20 mouse cellular contexts compared by ENCODE assay signal in the genomic region with DNA sequence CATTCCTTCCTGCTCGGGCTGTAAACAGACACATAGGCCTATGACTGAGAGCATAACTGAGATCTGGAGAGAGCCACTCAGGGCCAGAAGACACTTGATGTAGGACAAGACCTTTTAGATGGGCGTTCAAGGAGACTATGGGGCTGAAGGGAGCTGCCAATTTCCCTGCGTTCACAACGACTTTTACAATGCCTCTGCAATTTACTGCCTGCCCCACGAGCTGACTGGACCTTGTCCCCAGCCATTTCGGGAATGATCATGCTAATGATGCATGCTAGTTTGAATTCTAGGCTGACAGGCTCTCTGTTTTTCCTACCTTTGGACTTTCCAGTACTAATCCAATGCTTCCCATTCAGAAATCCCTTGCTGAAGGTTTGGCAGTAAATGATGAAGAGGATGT. TPM values are rescaled to one million over a fixed set of nuclear protein-coding genes. Genes with fewer than 3 reads are reported as not detected.
DNase-seq lines count a peak whose midpoint lies in the region; ATAC-seq and TF ChIP-seq lines count a peak whose summit lies in the region.
"Had no signal": no experiment of that assay in that cellular context is flagged by ENCODE, and none has a peak within 500 bp of the region (broad histone marks: within the 10 kb centered on the region; RNA-seq: fewer than 3 reads in every experiment).

No protein-coding gene starts in this region.

- no peak for TF ChIP-seq POLR2A in liver, adult 2 months (IDR thresholded peaks at IDR 0.05; ENCODE audit: extremely low read depth, insufficient read depth, low read length)

- no peak for TF ChIP-seq CTCF in liver, adult 2 months (IDR thresholded peaks at IDR 0.05; ENCODE audit: low read depth, low read length)

- H3K9me3 ChIP-seq in liver, embryonic 11.5 days (ENCODE audit: control insufficient read depth, low read length) = no peaks in the 10 kb centered on the region
- no peaks in the 10 kb centered on the region for H3K9me3 ChIP-seq in hindbrain, embryonic 11.5 days (ENCODE audit: control insufficient read depth, low read length)
- H3K9me3 ChIP-seq: heart, embryonic 15.5 days; stomach, embryonic 15.5 days had no signal

- H3K4me3 ChIP-seq in liver, adult 2 months (ENCODE audit: insufficient read depth, low read depth, low read length) = no peak overlapping the region
- H3K4me3 ChIP-seq in liver, embryonic 11.5 days (ENCODE audit: low read depth, low read length) = no peak overlapping the region
- no peak overlapping the region for H3K4me3 ChIP-seq in hindbrain, embryonic 11.5 days (ENCODE audit: low read depth, low read length)
- H3K4me3 ChIP-seq: heart, adult 2 months; heart, embryonic 15.5 days; layer of hippocampus, adult 2 months; stomach, embryonic 15.5 days had no signal

- no peaks in the 10 kb centered on the region for H3K79me2 ChIP-seq in liver, adult 2 months (ENCODE audit: control insufficient read depth, insufficient read depth, low read length)

- H3K27ac ChIP-seq in liver, adult 2 months (replicated peaks; ENCODE audit: insufficient read depth, low read depth, low read length) = peak overlapping the region; percentile 43; the same call in 1 of the 2 replicates
- H3K27ac ChIP-seq in liver, embryonic 11.5 days (ENCODE audit: low read depth, low read length) = no peak overlapping the region
- H3K27ac ChIP-seq in hindbrain, embryonic 11.5 days (ENCODE audit: low read depth, low read length) = no peak overlapping the region
- H3K27ac ChIP-seq: heart, adult 2 months; heart, embryonic 15.5 days; layer of hippocampus, adult 2 months; stomach, embryonic 15.5 days had no signal

- H3K9ac ChIP-seq in liver, adult 2 months (ENCODE audit: low read depth, low read length) = no peak overlapping the region
- H3K9ac ChIP-seq in liver, embryonic 11.5 days (ENCODE audit: low read depth, low read length) = no peak overlapping the region
- H3K9ac ChIP-seq in hindbrain, embryonic 11.5 days (ENCODE audit: low read depth, low read length) = no peak overlapping the region
- H3K9ac ChIP-seq: forebrain, postnatal 0 days; heart, embryonic 15.5 days; stomach, embryonic 15.5 days had no signal

- no peaks in the 10 kb centered on the region for H3K27me3 ChIP-seq in liver, adult 2 months (ENCODE audit: control insufficient read depth, insufficient read depth, low read length)
- no peaks in the 10 kb centered on the region for H3K27me3 ChIP-seq in liver, embryonic 11.5 days (replicated peaks; ENCODE audit: control insufficient read depth, insufficient read depth, low read length)
- H3K27me3 ChIP-seq in hindbrain, embryonic 11.5 days (ENCODE audit: control insufficient read depth, insufficient read depth, low read length) = no peaks in the 10 kb centered on the region
- H3K27me3 ChIP-seq: heart, embryonic 15.5 days; stomach, embryonic 15.5 days had no signal

- DNase-seq in liver, adult 2 months (ENCODE audit: extremely low read depth, low read depth, low spot score) = peak; percentile 82
- no peak for DNase-seq in liver, embryonic 11.5 days (ENCODE audit: low spot score)
- peak; percentile 37 for DNase-seq in R1 (ENCODE audit: low read depth, low spot score)
- DNase-seq in kidney, adult 8-10 months = peak; percentile 65 to 73
- DNase-seq in hindbrain, embryonic 11.5 days (ENCODE audit: low spot score) = no peak
- no peak for DNase-seq in frontal cortex, adult 2 months (ENCODE audit: extremely low spot score in 1 of 2, low spot score in 1 of 2)
- DNase-seq in gastrocnemius, postnatal 4 days (ENCODE audit: low spot score in 2 of 2) = no peak
- DNase-seq: adrenal gland, postnatal 36 days; cerebellum, adult 11-12 months; cerebellum, postnatal 14 days; forebrain, postnatal 0 days; heart, adult 2 months; layer of hippocampus, postnatal 36 days; lung, adult 18-20 months; lung, postnatal 36 days; right cerebral cortex, postnatal 14 days had no signal

- ATAC-seq in liver, embryonic 11.5 days (replicated peaks; ENCODE audit: low FRiP score) = no peak
- ATAC-seq in hindbrain, embryonic 11.5 days (ENCODE audit: low FRiP score) = no peak
- ATAC-seq: forebrain, postnatal 0 days; midbrain, embryonic 16.5 days had no signal

- H3K4me1 ChIP-seq in liver, adult 2 months (ENCODE audit: control insufficient read depth, insufficient read depth, low read length) = peaks cover 4% of the 10 kb centered on the region; the same call in 1 of the 2 replicates
- no peaks in the 10 kb centered on the region for H3K4me1 ChIP-seq in liver, embryonic 11.5 days (replicated peaks; ENCODE audit: control insufficient read depth, insufficient read depth, low read length)
- no peaks in the 10 kb centered on the region for H3K4me1 ChIP-seq in hindbrain, embryonic 11.5 days (replicated peaks; ENCODE audit: control insufficient read depth, insufficient read depth, low read length)
- H3K4me1 ChIP-seq: stomach, embryonic 15.5 days had no signal

- no peaks in the 10 kb centered on the region for H3K36me3 ChIP-seq in liver, adult 2 months (ENCODE audit: control insufficient read depth, insufficient read depth, low read length)
- H3K36me3 ChIP-seq in liver, embryonic 11.5 days (ENCODE audit: control insufficient read depth, insufficient read depth, low read length) = no peaks in the 10 kb centered on the region
- H3K36me3 ChIP-seq in hindbrain, embryonic 11.5 days (ENCODE audit: control insufficient read depth, insufficient read depth, low read length) = no peaks in the 10 kb centered on the region
- H3K36me3 ChIP-seq: heart, embryonic 15.5 days had no signal

- no peak overlapping the region for H3K4me2 ChIP-seq in liver, embryonic 11.5 days
- H3K4me2 ChIP-seq in hindbrain, embryonic 11.5 days (replicated peaks; ENCODE audit: low read depth, low read length) = no peak overlapping the region
- H3K4me2 ChIP-seq: heart, embryonic 15.5 days; stomach, embryonic 15.5 days had no signal

- 49% methylated on average over 6 of the region's 6 CpGs for WGBS in liver, adult 2 months
- 73% methylated on average over 6 of the region's 6 CpGs for WGBS in liver, embryonic 11.5 days
- 76% methylated on average over 6 of the region's 6 CpGs for WGBS in hindbrain, embryonic 11.5 days

RNA-seq across cellular contexts. Expression of gene Igf2bp2, which starts 22.2 kb away (rescaled TPM):
- total RNA-seq in liver, adult 2 months (2014; rRNA removed) = 0.27 and 0.37 TPM in 2 replicates
- polyA plus RNA-seq in liver, adult 2 months (2012; rRNA removed) = 0.22 and 0.81 TPM in 2 replicates
- polyA plus RNA-seq in liver, embryonic 11.5 days (2014; fragmentation: Nextera tagmentation; extraction: Ambion mirVana) = 75.1 and 77.1 TPM in 2 replicates
- 122 and 132 TPM in 2 replicates for polyA plus RNA-seq in hindbrain, embryonic 11.5 days (2014; fragmentation: Nextera tagmentation; extraction: Ambion mirVana)
- 1.3 and 1.9 TPM in 2 replicates for polyA plus RNA-seq in frontal cortex, adult 2 months (2012; rRNA removed)
- total RNA-seq in gastrocnemius, postnatal 4 days (2021) = 10 to 100 TPM; 32.2 to 33.8 TPM

Comparison
In these comparisons a context has a peak if more than half of its experiments do, and no peak if none do; other contexts are left out.
1. DNase-seq: peak in liver, adult 2 months (single experiment), R1 (single experiment) and kidney, adult 8-10 months (2 of 2); none in liver, embryonic 11.5 days (single experiment), hindbrain, embryonic 11.5 days (single experiment), frontal cortex, adult 2 months (0 of 2) and gastrocnemius, postnatal 4 days (0 of 2).
2. RNA of gene Igf2bp2, which starts 22.2 kb away (polyA plus RNA-seq): 122 to 132 TPM in hindbrain, embryonic 11.5 days and 75.1 to 77.1 TPM in liver, embryonic 11.5 days; 1.3 to 1.9 TPM in frontal cortex, adult 2 months and 0.22 to 0.81 TPM in liver, adult 2 months; every median in the first group is over 10 times any median in the second.